Mouse (Mus musculus) right cerebral cortex, postnatal 25 days (tissue): Measurements from ENCODE around the gene Gpha2.

Experiments
- DNase-seq: peaks from one replicate; pipeline ENCODE4 v3.0.0; 2022

Gpha2 gene

DNA sequence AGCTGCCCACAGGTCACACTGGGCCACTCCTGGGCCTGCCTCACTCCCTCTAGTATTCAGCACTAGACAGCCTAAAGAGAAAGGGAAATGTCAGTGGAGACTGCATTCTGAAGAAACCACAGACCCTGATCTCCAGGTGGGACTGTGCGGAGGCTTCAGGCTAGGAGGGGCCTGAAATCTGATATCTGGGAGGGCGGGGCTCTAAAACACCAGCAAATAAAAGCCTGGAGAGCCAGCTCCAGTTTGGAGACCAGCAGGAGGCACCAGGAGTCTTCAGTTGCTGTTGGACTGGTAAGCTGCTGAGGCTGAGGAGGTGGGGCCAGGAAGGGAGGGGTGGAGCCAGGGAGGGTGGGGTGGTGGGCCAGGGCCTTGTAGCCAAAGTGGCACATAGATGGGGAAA is at the start of gene Gpha2:
Gpha2 (plus strand) TSS at position 246 of the 400 bp plus-strand sequence.
- no peak for DNase-seq

GRCm38 (mm10) chr19:6178775-6179174 is 47.4 kb upstream of the Gpha2 start:
- no peak for DNase-seq

GRCm38 (mm10) chr19:6181629-6182028 is 44.6 kb upstream of the Gpha2 start:
- DNase-seq = no peak

DNA sequence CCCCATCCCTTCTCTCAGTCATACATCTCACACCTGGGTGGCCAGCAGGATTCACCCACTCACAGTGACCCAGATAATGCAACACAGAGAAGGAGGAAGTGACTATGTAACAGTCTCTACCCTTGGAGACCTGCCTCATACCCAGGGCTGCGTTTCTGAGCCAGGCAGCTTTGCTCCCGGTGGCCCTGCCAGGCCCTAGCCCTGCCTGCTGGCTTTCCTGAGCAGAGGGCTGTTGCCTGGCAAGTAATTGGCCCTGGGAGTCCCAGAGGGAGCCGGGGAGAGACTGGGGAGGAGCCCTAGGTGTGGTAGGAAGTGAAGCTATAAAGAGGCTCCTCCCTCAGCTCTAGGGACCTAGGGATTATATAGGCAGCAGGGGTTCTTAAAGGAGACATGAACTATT is 43.6 kb upstream of the Gpha2 start:
- no peak for DNase-seq

DNA sequence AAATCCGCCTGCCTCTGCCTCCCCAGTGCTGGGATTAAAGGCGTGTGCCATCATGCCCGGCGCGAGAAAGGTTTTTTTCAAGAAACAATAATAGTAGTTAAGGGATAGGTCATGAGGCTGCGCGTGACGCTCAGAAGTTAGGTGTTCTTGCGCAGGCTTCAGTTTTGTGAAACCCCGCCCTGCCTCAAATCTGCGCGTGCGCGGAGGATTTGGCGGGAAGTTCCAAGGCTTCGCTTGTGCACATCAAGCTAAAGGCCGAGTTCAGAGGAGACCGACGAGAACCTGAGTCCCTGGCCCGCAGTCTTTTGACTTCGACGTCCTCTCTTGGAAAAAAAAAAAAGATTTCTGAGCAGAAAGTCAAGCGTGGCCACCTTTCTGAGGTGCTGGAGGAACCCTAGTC is 42.0 kb upstream of the Gpha2 start, which contains the start of gene Majin:
Majin (plus strand) TSS at position 258 of the 400 bp plus-strand sequence.
- DNase-seq = no peak

DNA sequence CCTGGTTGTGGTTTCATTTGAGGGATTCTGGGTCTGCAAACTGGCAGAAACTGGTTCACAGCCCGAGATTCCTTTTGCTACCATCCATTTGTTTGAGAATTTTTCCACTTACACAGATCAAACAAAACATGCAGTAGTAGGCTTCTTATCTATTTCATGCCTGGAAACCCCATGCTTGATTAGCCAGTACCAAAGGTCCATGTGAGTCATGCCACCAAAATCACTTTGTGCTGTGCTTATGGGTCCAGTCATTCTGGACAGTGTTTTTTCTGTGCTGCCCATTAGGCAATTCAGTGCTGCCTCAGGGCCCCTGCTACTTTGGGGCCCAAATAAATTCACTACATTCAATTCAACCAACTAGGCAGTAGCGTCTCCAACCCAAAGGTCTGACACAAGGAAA is 21.9 kb upstream of the Gpha2 start:
- DNase-seq = no peak

GRCm38 (mm10) chr19:6206716-6207115 is 19.5 kb upstream of the Gpha2 start:
- no peak for DNase-seq

DNA sequence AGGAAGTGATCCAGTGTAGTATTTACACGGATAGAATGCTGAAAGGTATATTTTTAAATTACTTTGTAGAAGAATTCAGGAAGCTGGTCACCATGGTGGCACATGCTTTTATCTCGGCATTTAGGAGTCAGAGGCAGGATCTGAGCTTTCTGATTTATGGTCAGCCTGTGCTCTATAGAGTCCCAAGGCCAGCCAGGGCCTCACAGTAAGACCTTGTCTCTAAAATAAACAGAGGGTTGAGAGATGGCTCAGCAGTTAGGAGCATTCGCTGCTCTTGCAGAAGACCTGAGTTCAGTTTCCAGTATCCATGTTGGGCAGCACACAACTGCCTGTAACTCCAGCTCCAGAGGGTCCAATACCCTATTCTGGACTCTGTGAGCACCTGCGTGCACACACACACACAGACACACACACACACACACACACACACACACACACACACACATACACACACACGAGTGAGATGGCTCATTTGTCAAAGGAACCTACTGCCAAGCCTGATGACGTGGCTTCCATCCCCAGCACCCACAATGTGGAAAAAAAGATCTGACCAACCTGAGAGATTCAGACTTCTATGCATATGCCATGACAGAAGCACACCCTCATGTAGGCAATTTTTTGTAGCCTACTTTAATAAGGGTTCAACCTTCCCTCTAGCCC is 10.0 kb upstream of the Gpha2 start:
- no peak for DNase-seq

DNA sequence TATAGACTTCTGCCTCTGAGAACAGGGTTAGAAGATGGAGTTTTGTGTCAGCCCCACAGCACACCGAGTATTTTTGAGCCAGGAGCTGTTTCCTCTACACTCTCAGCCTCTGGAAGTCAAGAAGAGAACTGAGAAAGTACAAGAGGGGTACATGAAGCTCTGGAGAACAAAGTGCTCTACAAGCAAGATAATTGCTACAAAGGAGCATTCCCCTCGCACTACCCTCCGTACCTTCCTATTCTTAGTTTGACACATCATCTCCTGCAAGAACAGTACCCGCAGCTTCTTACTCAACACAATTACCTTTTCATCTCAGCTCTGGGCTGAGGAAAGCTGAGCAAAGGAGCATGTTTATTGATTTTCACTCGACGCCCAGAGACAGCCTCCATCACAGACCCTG is 7.6 kb upstream of the Gpha2 start:
- DNase-seq = no peak

GRCm38 (mm10) chr19:6226763-6227162 is 583 bp downstream of the Gpha2 start:
- DNase-seq = no peak

GRCm38 (mm10) chr19:6227864-6228263 is 1.7 kb downstream of the Gpha2 start:
- DNase-seq = no peak

GRCm38 (mm10) chr19:6230411-6230810 is 4.2 kb downstream of the Gpha2 start:
- no peak for DNase-seq

- DNase-seq = no peak
Measured at GRCm38 (mm10) chr19:6231036-6231435, 4.9 kb downstream of the Gpha2 start.

GRCm38 (mm10) chr19:6233647-6234046 is 7.5 kb downstream of the Gpha2 start:
- no peak for DNase-seq

- no peak for DNase-seq
Measured at GRCm38 (mm10) chr19:6234337-6235083, 8.3 kb downstream of the Gpha2 start.

DNA sequence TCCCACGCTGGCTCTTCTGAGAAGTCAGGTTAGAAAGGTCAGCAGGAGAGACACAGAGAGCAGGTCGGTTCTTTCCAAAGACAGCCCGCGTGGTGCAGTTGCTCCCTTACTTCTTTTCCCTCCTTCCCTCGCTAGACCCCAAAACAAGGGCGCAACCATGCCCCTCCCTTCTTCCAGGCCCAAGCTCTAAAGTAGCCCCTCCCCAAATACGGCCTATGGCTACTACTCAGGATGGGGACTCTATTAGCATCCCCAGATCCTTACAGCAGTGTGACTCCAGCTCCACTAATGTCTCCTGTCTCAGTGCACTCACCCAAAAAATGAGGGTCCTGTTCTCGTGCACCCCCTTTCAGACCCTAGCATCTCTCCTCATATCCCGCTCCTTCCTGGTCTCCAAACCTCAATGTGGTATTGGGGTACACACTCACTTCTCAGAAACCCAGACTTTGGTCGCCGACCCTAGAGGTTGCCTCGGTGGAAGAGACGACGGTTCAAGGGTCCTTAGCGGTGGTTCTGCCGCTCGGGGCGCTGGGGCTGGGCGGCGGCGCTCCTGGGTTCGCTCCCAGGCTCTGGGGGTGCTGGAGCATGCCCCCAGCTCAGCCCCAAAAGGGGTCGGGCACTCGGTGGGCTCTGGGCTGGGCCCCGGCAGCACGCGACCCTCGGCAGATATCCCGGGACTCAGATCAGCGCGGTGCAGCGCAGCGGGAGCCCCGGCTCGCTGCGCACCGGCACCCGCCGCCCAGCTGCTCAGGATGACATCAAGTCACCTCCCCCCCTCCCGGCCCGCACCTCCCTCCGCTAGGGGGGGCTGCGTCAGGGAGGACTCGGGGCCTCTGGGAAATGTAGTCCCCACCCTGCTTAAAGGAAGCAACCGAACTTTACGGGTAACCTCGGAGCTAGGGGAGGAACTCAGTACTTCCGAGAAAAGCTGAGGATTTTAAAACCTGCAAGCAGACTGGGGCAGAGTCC is 9.2 kb downstream of the Gpha2 start, which contains the start of gene Ppp2r5b:
Ppp2r5b (minus strand) TSS at position 789 of the 969 bp plus-strand sequence.
- peak; percentile 92 for DNase-seq

GRCm38 (mm10) chr19:6236053-6236441 is 9.9 kb downstream of the Gpha2 start:
- DNase-seq = peak; percentile 89

DNA sequence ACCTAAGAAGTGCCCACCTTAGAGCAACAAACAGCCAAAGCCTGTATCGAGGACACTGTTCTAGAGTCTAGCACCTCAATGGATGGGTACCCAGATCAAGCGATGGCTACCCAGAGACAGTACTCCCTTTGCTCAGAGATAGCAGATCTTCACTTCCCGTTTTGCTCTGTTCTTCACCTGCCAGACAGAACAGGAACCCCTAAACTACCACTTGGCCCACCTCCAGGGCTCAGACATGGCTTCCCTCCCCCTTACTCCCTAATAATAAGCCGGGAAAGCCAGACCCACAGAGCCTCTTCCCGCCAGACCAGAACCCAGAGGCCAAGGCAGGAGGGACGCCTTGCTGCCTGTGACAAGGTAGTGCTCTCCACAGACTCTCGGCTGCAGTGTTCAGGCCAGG is 10.7 kb downstream of the Gpha2 start:
- no peak for DNase-seq

DNA sequence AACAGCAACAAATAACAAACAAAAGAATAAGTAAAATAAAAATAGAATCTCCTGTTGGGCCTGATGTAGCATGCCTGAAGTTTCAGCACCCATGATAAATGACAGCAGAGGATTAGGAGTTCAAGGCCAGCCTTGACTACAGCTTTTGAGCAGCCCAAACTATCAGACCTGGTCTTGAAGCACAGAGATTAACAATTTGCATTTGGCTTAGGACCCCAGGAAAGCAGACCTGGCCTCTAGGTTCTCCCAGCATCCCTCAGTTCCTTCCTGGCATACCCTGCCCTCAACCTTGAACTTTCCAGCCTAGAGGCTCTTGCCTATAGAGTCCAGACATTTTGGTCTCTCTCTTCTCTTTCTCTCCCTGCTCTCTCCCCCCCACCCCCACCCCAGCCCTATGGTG is 12.6 kb downstream of the Gpha2 start:
- no peak for DNase-seq

DNA sequence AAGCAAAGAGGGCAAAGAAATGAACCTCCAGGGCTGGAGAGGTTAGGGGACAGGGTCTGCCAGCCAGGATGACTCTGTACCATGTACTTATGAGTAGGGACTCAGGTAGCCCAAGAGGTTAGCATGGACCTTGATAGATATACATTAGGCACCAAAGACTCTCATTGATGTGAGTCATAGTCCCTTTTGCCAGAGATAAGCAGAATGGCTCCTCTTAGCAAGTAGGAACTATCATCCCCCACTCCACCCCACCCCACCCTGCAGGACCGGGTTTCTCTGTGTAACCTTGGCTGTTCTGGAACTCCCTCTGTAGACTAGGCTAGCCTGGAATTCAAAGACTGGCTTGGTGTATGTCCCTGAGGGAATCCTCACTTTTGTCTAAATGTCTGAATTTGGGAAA is 14.0 kb downstream of the Gpha2 start:
- no peak for DNase-seq

DNA sequence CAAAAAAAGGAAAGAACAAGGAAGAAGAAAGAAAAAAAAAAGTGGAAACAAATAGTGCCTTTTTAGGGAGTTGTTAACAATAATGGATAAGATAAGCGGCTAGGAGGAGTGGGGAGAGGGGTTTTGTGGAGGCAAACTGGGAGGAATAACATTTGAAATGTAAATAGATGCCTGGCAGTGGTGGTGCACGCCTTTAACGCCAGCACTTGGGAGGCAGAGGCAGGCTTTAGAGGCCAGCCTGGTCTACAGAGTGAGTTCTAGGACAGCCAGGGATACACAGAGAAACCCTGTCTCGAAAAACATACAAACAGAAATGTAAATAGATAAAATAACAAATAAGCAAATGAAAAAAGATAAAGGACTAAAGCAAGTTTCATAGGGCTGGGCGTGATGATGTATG is 14.5 kb downstream of the Gpha2 start:
- no peak for DNase-seq

- DNase-seq = peak; percentile 98
Measured at GRCm38 (mm10) chr19:6241274-6242107, 15.3 kb downstream of the Gpha2 start, which contains the start of gene Atg2a. TSS of gene Atg2a (plus strand) at chr19:6241668.
